Mouse (Mus musculus) gastrocnemius, postnatal 4 days (tissue): ENCODE results near the gene Fdx1. TPM values are rescaled to one million over a fixed set of nuclear protein-coding genes. Genes with fewer than 3 reads are reported as not detected.

Experiments used
- DNase-seq, 2 experiments: peaks; one replicate each; pipeline ENCODE4 v3.0.0; 2021 to 2022; ENCODE audit warnings: low spot score in 2 of 2, mixed read lengths in 2 of 2
- total RNA-seq, 2 experiments: library from RNA; stranded (reverse); gene quantifications; 2 replicates each; pipeline ENCODE4 v1.2.3; 2021

The Fdx1 gene
- total RNA-seq, 2 experiments from 2014 or later = 40.8 to 41.2 TPM

DNA sequence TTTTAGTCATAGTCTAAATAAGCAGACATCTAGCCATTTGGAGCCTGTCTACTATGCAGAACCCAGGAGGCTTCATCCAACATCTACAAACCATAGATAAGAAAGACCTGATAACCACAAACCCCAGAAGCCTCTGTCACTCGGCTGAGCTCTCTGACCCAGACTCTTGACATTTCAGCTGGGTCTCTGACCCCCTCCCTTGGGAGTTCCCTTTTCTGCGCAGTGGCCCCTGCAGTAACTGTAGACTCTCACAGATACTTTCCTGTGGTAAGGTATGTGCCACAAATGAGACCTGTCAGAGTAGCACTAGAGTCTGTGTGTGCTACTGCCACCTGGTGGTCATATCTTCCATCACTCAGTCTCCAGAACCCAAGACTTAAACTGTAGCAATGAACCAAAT is 54.5 kb downstream of the Fdx1 start:
- DNase-seq = peak; percentile 42 to 63

DNA sequence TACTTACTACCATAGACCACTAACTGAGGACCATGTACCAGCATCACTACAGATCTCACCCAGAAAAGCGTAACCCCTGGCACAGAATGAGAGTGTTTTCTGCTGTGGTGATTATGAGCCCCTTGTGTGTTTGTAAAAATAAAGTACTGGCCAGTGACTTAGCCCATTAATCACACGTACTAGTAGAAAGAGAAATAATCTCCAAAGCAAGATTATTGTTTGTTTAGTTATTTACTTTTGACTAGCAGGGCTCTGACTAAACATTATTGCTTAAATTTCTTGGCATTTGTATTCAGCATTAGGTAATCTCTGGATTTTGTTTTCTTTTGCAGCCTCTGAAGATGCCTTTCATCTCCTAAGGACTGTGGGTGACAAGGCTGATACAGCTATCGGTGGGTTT is 55.1 kb downstream of the Fdx1 start:
- no peak for DNase-seq

- no peak for DNase-seq
Measured at GRCm38 (mm10) chr9:51906938-51907337, 56.4 kb downstream of the Fdx1 start.

Other genes starting within 250 kb of the Fdx1 start
- gene Arhgap20, start 198.2 kb downstream of the Fdx1 start, total RNA-seq = 10 to 100 TPM; 27.7 to 29.6 TPM
- gene Rdx, start 83.6 kb upstream of the Fdx1 start, total RNA-seq = 100 to 1,000 TPM; 125 to 131 TPM
- 10 to 100 TPM in 1 of 2 experiments, 1 to 10 TPM in 1; 9.6 to 10.6 TPM for gene Zc3h12c, start 205.0 kb upstream of the Fdx1 start, total RNA-seq